Mouse (Mus musculus) WW6 (cell line): ENCODE measurements at regions not wholly inside any gene's neighbourhood (a gene's known extent, or its start where the extent isn't known, plus 50 kb on each side); places are given as distances from the start of the nearest gene placed in this dataset.

Experiments
- DNase-seq: peaks from one replicate; pipeline ENCODE4 v3.0.0-alpha.2; 2013; ENCODE audit warnings: low read depth, low spot score

GRCm38 (mm10) chr3:39918601-39919000 is 612.5 kb upstream of the Intu start:
- DNase-seq = no peak

- no peak for DNase-seq
Observed at GRCm38 (mm10) chr3:39925436-39925835, 605.6 kb upstream of the Intu start.

GRCm38 (mm10) chr3:39928421-39928820 is 602.7 kb upstream of the Intu start:
- DNase-seq = no peak

- DNase-seq = no peak
Observed at GRCm38 (mm10) chr3:39933372-39933771, 597.7 kb upstream of the Intu start.

- DNase-seq = no peak
Observed at GRCm38 (mm10) chr3:39937719-39938278, 593.3 kb upstream of the Intu start.

- DNase-seq = no peak
Observed at GRCm38 (mm10) chr3:39944581-39944980, 586.5 kb upstream of the Intu start.

GRCm38 (mm10) chr3:39952103-39952502 is 579.0 kb upstream of the Intu start:
- DNase-seq = no peak

GRCm38 (mm10) chr3:39952556-39952955 is 578.5 kb upstream of the Intu start:
- DNase-seq = no peak

GRCm38 (mm10) chr3:39961836-39962640 is 569.0 kb upstream of the Intu start:
- DNase-seq = no peak

- DNase-seq = no peak
Observed at GRCm38 (mm10) chr3:39965431-39965830, 565.7 kb upstream of the Intu start.

- no peak for DNase-seq
Observed at GRCm38 (mm10) chr3:39966390-39966789, 564.7 kb upstream of the Intu start.

GRCm38 (mm10) chr3:39976937-39977336 is 554.1 kb upstream of the Intu start:
- no peak for DNase-seq

GRCm38 (mm10) chr3:39978916-39979679 is 552.0 kb upstream of the Intu start:
- DNase-seq = peak; percentile 3

GRCm38 (mm10) chr3:39982656-39983055 is 548.4 kb upstream of the Intu start:
- DNase-seq = no peak

GRCm38 (mm10) chr3:39987710-39988109 is 543.4 kb upstream of the Intu start:
- DNase-seq = no peak

- peak; percentile 5 for DNase-seq
Observed at GRCm38 (mm10) chr3:39998628-39999027, 532.5 kb upstream of the Intu start.

GRCm38 (mm10) chr3:39999846-40000245 is 531.2 kb upstream of the Intu start:
- DNase-seq = no peak

GRCm38 (mm10) chr3:40002838-40003237 is 528.2 kb upstream of the Intu start:
- no peak for DNase-seq

- no peak for DNase-seq
Observed at GRCm38 (mm10) chr3:40010051-40010450, 521.0 kb upstream of the Intu start.

GRCm38 (mm10) chr3:40021682-40022081 is 509.4 kb upstream of the Intu start:
- no peak for DNase-seq

GRCm38 (mm10) chr3:40027713-40028112 is 503.4 kb upstream of the Intu start:
- no peak for DNase-seq

- DNase-seq = no peak
Observed at GRCm38 (mm10) chr3:40036177-40036576, 494.9 kb upstream of the Intu start.

GRCm38 (mm10) chr3:40049721-40050120 is 481.4 kb upstream of the Intu start:
- DNase-seq = no peak
